Mouse (Mus musculus): ENCODE data around the gene Lrrc8c. TPM values are rescaled to one million over a fixed set of nuclear protein-coding genes. Genes with fewer than 3 reads are reported as not detected.

Gene Lrrc8c
- polyA plus RNA-seq, 1 experiment from 2014 or later, result 13.9 TPM

GRCm38 (mm10) chr5:105516290-105516689 is 2.9 kb upstream of the Lrrc8c start:
- Histone ChIP-seq H3K4me1 (peaks cover 28% of the 10 kb centered on the region), H3K4me3 (no peak overlapping the region), H3K9me3 (replicated peaks) (no peaks in the 10 kb centered on the region), H3K36me3 (no peaks in the 10 kb centered on the region), H3K27me3 (ENCODE audit: low read depth, poor library complexity, severe bottlenecking) (peaks cover 16% of the 10 kb centered on the region), H3K27ac (replicated peaks) (no peak overlapping the region)
- 74% methylated on average over 3 of the region's 3 CpGs for WGBS
- no peak for DNase-seq (ENCODE audit: low spot score)

- 19% methylated on average over 7 of the region's 7 CpGs for WGBS
- H3K27ac ChIP-seq (replicated peaks), result peak overlapping the region; percentile 92
- H3K27me3 ChIP-seq (ENCODE audit: low read depth, poor library complexity, severe bottlenecking), result peaks cover 16% of the 10 kb centered on the region
Observed at GRCm38 (mm10) chr5:105517992-105518625, 1.1 kb upstream of the Lrrc8c start.

GRCm38 (mm10) chr5:105518626-105519095 is 527 bp upstream of the Lrrc8c start:
- Histone ChIP-seq H3K36me3 (no peaks in the 10 kb centered on the region), H3K4me3 (peak overlapping the region; percentile 84), H3K27me3 (ENCODE audit: low read depth, poor library complexity, severe bottlenecking) (peaks cover 16% of the 10 kb centered on the region), H3K27ac (replicated peaks) (peak overlapping the region; percentile 92), H3K4me1 (peaks cover 28% of the 10 kb centered on the region), H3K9me3 (replicated peaks) (no peaks in the 10 kb centered on the region)
- WGBS, result 1% methylated on average over 16 of the region's 16 CpGs
- DNase-seq (ENCODE audit: low spot score), result no peak

More at GRCm38 (mm10) chr5:105517992-105518625, 1.1 kb upstream of the Lrrc8c start:
- H3K36me3 ChIP-seq, result no peaks in the 10 kb centered on the region
- H3K4me3 ChIP-seq, result peak overlapping the region; percentile 84
- no peaks in the 10 kb centered on the region for H3K9me3 ChIP-seq (replicated peaks)
- DNase-seq (ENCODE audit: low spot score), result no peak
- peaks cover 28% of the 10 kb centered on the region for H3K4me1 ChIP-seq

- no peak for DNase-seq (ENCODE audit: low spot score)
- Histone ChIP-seq H3K4me1 (peaks cover 28% of the 10 kb centered on the region), H3K4me3 (peak overlapping the region; percentile 84), H3K27ac (replicated peaks) (peak overlapping the region; percentile 92), H3K9me3 (replicated peaks) (no peaks in the 10 kb centered on the region), H3K36me3 (peaks cover 4% of the 10 kb centered on the region), H3K27me3 (ENCODE audit: low read depth, poor library complexity, severe bottlenecking) (peaks cover 16% of the 10 kb centered on the region)
- 4% methylated on average over 5 of the region's 5 CpGs for WGBS
Observed at GRCm38 (mm10) chr5:105519976-105520300, 750 bp downstream of the Lrrc8c start.

- DNase-seq (ENCODE audit: low spot score), result no peak
- no peaks in the 10 kb centered on the region for H3K9me3 ChIP-seq (replicated peaks)
- H3K4me1 ChIP-seq, result peaks cover 28% of the 10 kb centered on the region
- H3K36me3 ChIP-seq, result peaks cover 5% of the 10 kb centered on the region
- H3K4me3 ChIP-seq, result peak overlapping the region; percentile 84
- peak overlapping the region; percentile 92; the same call in 1 of the 2 replicates for H3K27ac ChIP-seq (replicated peaks)
- 63% methylated on average over 9 of the region's 9 CpGs for WGBS
- peaks cover 16% of the 10 kb centered on the region for H3K27me3 ChIP-seq (ENCODE audit: low read depth, poor library complexity, severe bottlenecking)
Observed at GRCm38 (mm10) chr5:105520442-105520965, 1.3 kb downstream of the Lrrc8c start.

- H3K9me3 ChIP-seq (replicated peaks), result no peaks in the 10 kb centered on the region
- no peak overlapping the region for H3K4me3 ChIP-seq
- H3K4me1 ChIP-seq, result peaks cover 20% of the 10 kb centered on the region
- H3K27me3 ChIP-seq (ENCODE audit: low read depth, poor library complexity, severe bottlenecking), result no peaks in the 10 kb centered on the region
- no peak for DNase-seq (ENCODE audit: low spot score)
- 78% methylated on average over 3 of the region's 3 CpGs for WGBS
- peaks cover 20% of the 10 kb centered on the region for H3K36me3 ChIP-seq
- no peak overlapping the region for H3K27ac ChIP-seq (replicated peaks)
Observed at GRCm38 (mm10) chr5:105523452-105523851, 4.3 kb downstream of the Lrrc8c start.

- Histone ChIP-seq H3K27me3 (ENCODE audit: low read depth, poor library complexity, severe bottlenecking) (no peaks in the 10 kb centered on the region), H3K9me3 (replicated peaks) (no peaks in the 10 kb centered on the region), H3K4me1 (peaks cover 12% of the 10 kb centered on the region), H3K27ac (replicated peaks) (no peak overlapping the region), H3K4me3 (no peak overlapping the region), H3K36me3 (peaks cover 20% of the 10 kb centered on the region)
- 95% methylated on average over 12 of the region's 12 CpGs for WGBS
- no peak for DNase-seq (ENCODE audit: low spot score)
Observed at GRCm38 (mm10) chr5:105525004-105525403, 5.8 kb downstream of the Lrrc8c start.

- DNase-seq (ENCODE audit: low spot score), result no peak
- WGBS, result 92% methylated on average over 4 of the region's 4 CpGs
- no peak overlapping the region for H3K27ac ChIP-seq (replicated peaks)
- no peak overlapping the region for H3K4me3 ChIP-seq
- H3K9me3 ChIP-seq (replicated peaks), result no peaks in the 10 kb centered on the region
- no peaks in the 10 kb centered on the region for H3K27me3 ChIP-seq (ENCODE audit: low read depth, poor library complexity, severe bottlenecking)
- H3K36me3 ChIP-seq, result peaks cover 20% of the 10 kb centered on the region
- H3K4me1 ChIP-seq, result peaks cover 5% of the 10 kb centered on the region
Observed at GRCm38 (mm10) chr5:105526107-105526645, 7.0 kb downstream of the Lrrc8c start.

- Histone ChIP-seq H3K4me1 (peaks cover 5% of the 10 kb centered on the region), H3K9me3 (replicated peaks) (no peaks in the 10 kb centered on the region), H3K4me3 (no peak overlapping the region), H3K27ac (replicated peaks) (no peak overlapping the region), H3K36me3 (peaks cover 20% of the 10 kb centered on the region), H3K27me3 (ENCODE audit: low read depth, poor library complexity, severe bottlenecking) (no peaks in the 10 kb centered on the region)
- no peak for DNase-seq (ENCODE audit: low spot score)
- 90% methylated on average over 9 of the region's 9 CpGs for WGBS
Observed at GRCm38 (mm10) chr5:105526766-105527165, 7.6 kb downstream of the Lrrc8c start.

GRCm38 (mm10) chr5:105527477-105528331 is 8.5 kb downstream of the Lrrc8c start:
- no peak for DNase-seq (ENCODE audit: low spot score)
- peaks cover 20% of the 10 kb centered on the region for H3K36me3 ChIP-seq
- no peak overlapping the region for H3K27ac ChIP-seq (replicated peaks)
- WGBS, result 94% methylated on average over 23 of the region's 23 CpGs
- H3K4me3 ChIP-seq, result no peak overlapping the region
- H3K4me1 ChIP-seq, result peaks cover 5% of the 10 kb centered on the region
- H3K27me3 ChIP-seq (ENCODE audit: low read depth, poor library complexity, severe bottlenecking), result no peaks in the 10 kb centered on the region
- no peaks in the 10 kb centered on the region for H3K9me3 ChIP-seq (replicated peaks)

GRCm38 (mm10) chr5:105530576-105530975 is 11.4 kb downstream of the Lrrc8c start:
- WGBS, result 85% methylated on average over 6 of the region's 6 CpGs
- Histone ChIP-seq H3K27ac (replicated peaks) (no peak overlapping the region), H3K27me3 (ENCODE audit: low read depth, poor library complexity, severe bottlenecking) (no peaks in the 10 kb centered on the region), H3K9me3 (replicated peaks) (no peaks in the 10 kb centered on the region), H3K36me3 (peaks cover 20% of the 10 kb centered on the region), H3K4me1 (peaks cover 5% of the 10 kb centered on the region), H3K4me3 (no peak overlapping the region)
- DNase-seq (ENCODE audit: low spot score), result no peak

GRCm38 (mm10) chr5:105535186-105535585 is 16.0 kb downstream of the Lrrc8c start:
- Histone ChIP-seq H3K9me3 (replicated peaks) (no peaks in the 10 kb centered on the region), H3K27ac (replicated peaks) (no peak overlapping the region), H3K4me1 (no peaks in the 10 kb centered on the region), H3K27me3 (ENCODE audit: low read depth, poor library complexity, severe bottlenecking) (no peaks in the 10 kb centered on the region), H3K36me3 (peaks cover 11% of the 10 kb centered on the region; the same call in 1 of the 2 replicates), H3K4me3 (no peak overlapping the region)
- DNase-seq (ENCODE audit: low spot score), result no peak
- 93% methylated on average over 3 of the region's 3 CpGs for WGBS
